Mouse (Mus musculus) Patski (cell line): ENCODE results near the gene Cpt1a. TPM values are rescaled to one million over a fixed set of nuclear protein-coding genes. Genes with fewer than 3 reads are reported as not detected.
A peak's percentile ranks its signal among the peaks of the same experiment; 100 is the strongest.

ENCODE experiments used
- ATAC-seq: fragments of 100-300 bp; one replicate; pipeline ENCODE4 v1.8.0; 2021
- CTCF ChIA-PET: fragments of 350-600 bp; sonication (Branson Sonifier 250); formaldehyde crosslinking; loops from one replicate; lab custom pipeline; 2022; ENCODE audit warnings: inconsistent platforms; lab: Charles Lee
- POLR2A ChIA-PET: fragments of 350-600 bp; sonication (Branson Sonifier 250); formaldehyde crosslinking; loops from one replicate; lab custom pipeline; 2022; ENCODE audit warnings: antibody characterized with exemption, inconsistent platforms; lab: Charles Lee
- DNase-seq: peaks from one replicate; pipeline ENCODE4 v3.0.0-alpha.2; 2011; ENCODE audit warnings: low read depth, low spot score
- H3K27me3 ChIP-seq: fragments of 371-371 bp; one replicate; pipeline ENCODE4 v1.5.1; 2021
- CTCF ChIP-seq: fragments of 100-300 bp; IDR thresholded peaks from one replicate; pipeline ENCODE4 v1.5.1; 2021
- in situ Hi-C: fragments of 300-500 bp; cut with MboI; formaldehyde crosslinking; loops from 3 replicates; pipeline ENCODE4 v1.11.1; 2018; ENCODE audit warnings: low pct_unique_long_range_greater_than_20kb, mixed read lengths
- polyA plus RNA-seq: library from polyadenylated mRNA; unstranded; gene quantifications from one replicate; pipeline ENCODE4 v1.2.3, GENCODE M21; 2021

Gene Cpt1a
- polyA plus RNA-seq, 1 experiment from 2014 or later, result 109 TPM

GRCm38 (mm10) chr19:3357620-3358019 lies 35.5 kb downstream of the Cpt1a start:
- CTCF ChIA-PET, result interaction anchor here (0.9 to 1.7 kb wide), 5 partner anchors 10 to 35 kb away, joined by 3 to 6 read pairs (median 4); partner anchors contain the start of gene Cpt1a
- no peak for ATAC-seq

GRCm38 (mm10) chr19:3359841-3360588 lies 37.9 kb downstream of the Cpt1a start:
- CTCF ChIA-PET, result interaction anchor here (1.5 kb wide), 1 partner anchor 17 kb away, joined by 4 read pairs; no protein-coding TSS in a partner anchor
- no peak for TF ChIP-seq CTCF
- in situ Hi-C loops, result loop anchor here (5.0 kb wide), 1 partner anchor 68 kb away; no protein-coding TSS in a partner anchor
- H3K27me3 ChIP-seq, result no peaks in the 10 kb centered on the region
- no peak for DNase-seq
- no peak for ATAC-seq
- POLR2A ChIA-PET, result no interaction called here

More at GRCm38 (mm10) chr19:3357620-3358019, 35.5 kb downstream of the Cpt1a start:
- peak; percentile 21 for TF ChIP-seq CTCF
- no peak for DNase-seq
- H3K27me3 ChIP-seq, result no peaks in the 10 kb centered on the region
- POLR2A ChIA-PET, result interaction anchor here (0.8 kb wide), 2 partner anchors 11 to 25 kb away, joined by 3 to 4 read pairs; no protein-coding TSS in a partner anchor
- in situ Hi-C loops, result loop anchor here (5.0 kb wide), 1 partner anchor 65 kb away; no protein-coding TSS in a partner anchor

- H3K27me3 ChIP-seq, result no peaks in the 10 kb centered on the region
- TF ChIP-seq CTCF, result no peak
- CTCF ChIA-PET, result interaction anchor here (1.2 kb wide), 1 partner anchor 72 kb away, joined by 4 read pairs; no protein-coding TSS in a partner anchor
- ATAC-seq (no peak), DNase-seq (no peak)
- POLR2A ChIA-PET, result no interaction called here
- in situ Hi-C loops, result no loop called here
Observed at GRCm38 (mm10) chr19:3363510-3363909, 41.4 kb downstream of the Cpt1a start.

GRCm38 (mm10) chr19:3365089-3365488 lies 43.0 kb downstream of the Cpt1a start:
- POLR2A ChIA-PET, result interaction anchor here (0.6 kb wide), 1 partner anchor 39 kb away, joined by 4 read pairs; no protein-coding TSS in a partner anchor
- CTCF ChIA-PET, result interaction anchor here (1.1 to 1.5 kb wide), 3 partner anchors 9 to 11 kb away, joined by 3 to 5 read pairs (median 4); no protein-coding TSS in a partner anchor
- no peak for ATAC-seq
- in situ Hi-C loops, result no loop called here
- TF ChIP-seq CTCF, result peak; percentile 60
- no peaks in the 10 kb centered on the region for H3K27me3 ChIP-seq
- DNase-seq, result no peak

- ChIA-PET POLR2A (interaction anchor here (0.6 kb wide), 1 partner anchor 10 kb away, joined by 3 read pairs; no protein-coding TSS in a partner anchor), CTCF (interaction anchor here (0.7 to 1.5 kb wide), 2 partner anchors 11 to 70 kb away, joined by 3 read pairs; no protein-coding TSS in a partner anchor)
- DNase-seq, result no peak
- ATAC-seq, result no peak
- no peaks in the 10 kb centered on the region for H3K27me3 ChIP-seq
- no peak for TF ChIP-seq CTCF
- in situ Hi-C loops, result no loop called here
Observed at GRCm38 (mm10) chr19:3368276-3368675, 46.1 kb downstream of the Cpt1a start.

- in situ Hi-C loops, result no loop called here
- no peak for ATAC-seq
- no peaks in the 10 kb centered on the region for H3K27me3 ChIP-seq
- ChIA-PET POLR2A (interaction anchor here (0.7 kb wide), 1 partner anchor 117 kb away, joined by 5 read pairs; no protein-coding TSS in a partner anchor), CTCF (interaction anchor here (1.0 kb wide), 1 partner anchor 64 kb away, joined by 3 read pairs; no protein-coding TSS in a partner anchor)
- no peak for DNase-seq
- no peak for TF ChIP-seq CTCF
Observed at GRCm38 (mm10) chr19:3373380-3373779, 51.2 kb downstream of the Cpt1a start.

GRCm38 (mm10) chr19:3374028-3374427 lies 51.9 kb downstream of the Cpt1a start:
- ATAC-seq, result no peak
- in situ Hi-C loops, result no loop called here
- POLR2A ChIA-PET, result interaction anchor here (0.6 kb wide), 1 partner anchor 40 kb away, joined by 4 read pairs; no protein-coding TSS in a partner anchor
- TF ChIP-seq CTCF, result no peak
- no peak for DNase-seq
- no peaks in the 10 kb centered on the region for H3K27me3 ChIP-seq
- CTCF ChIA-PET, result interaction anchor here (1.0 kb wide), 1 partner anchor 8 kb away, joined by 3 read pairs; no protein-coding TSS in a partner anchor

GRCm38 (mm10) chr19:3375945-3376495 lies 53.9 kb downstream of the Cpt1a start:
- no peak for TF ChIP-seq CTCF
- ChIA-PET POLR2A (no interaction called here), CTCF (interaction anchor here (1.1 kb wide), 1 partner anchor 13 kb away, joined by 4 read pairs; the partner anchor contains the start of gene Tesmin)
- no peaks in the 10 kb centered on the region for H3K27me3 ChIP-seq
- in situ Hi-C loops, result no loop called here
- ATAC-seq (no peak), DNase-seq (no peak)

- in situ Hi-C loops, result no loop called here
- TF ChIP-seq CTCF, result no peak
- H3K27me3 ChIP-seq, result no peaks in the 10 kb centered on the region
- ChIA-PET CTCF (interaction anchor here (1.0 to 1.5 kb wide), 5 partner anchors 12 to 74 kb away, joined by 3 to 6 read pairs (median 4); partner anchors contain the start of gene Tesmin), POLR2A (interaction anchor here (0.6 kb wide), 1 partner anchor 30 kb away, joined by 3 read pairs; no protein-coding TSS in a partner anchor)
- DNase-seq, result no peak
- ATAC-seq, result no peak
Observed at GRCm38 (mm10) chr19:3376966-3377715, 55.0 kb downstream of the Cpt1a start.
